Mouse (Mus musculus) lung, adult 2 months (tissue): ENCODE measurements at regions not wholly inside any gene's neighbourhood (a gene's known extent, or its start where the extent isn't known, plus 50 kb on each side); places are given as distances from the start of the nearest gene placed in this dataset.
A peak's percentile ranks its signal among the peaks of the same experiment; 100 is the strongest.

Experiments used
- DNase-seq: peaks from one replicate; pipeline ENCODE4 v3.0.0; 2022
- H3K4me1 ChIP-seq: fragments of 200-500 bp; 2 replicates; pipeline ENCODE4 v1.6.1; 2011; ENCODE audit warnings: low read length; ENCODE audit not compliant: control insufficient read depth, insufficient read depth
- H3K4me3 ChIP-seq: fragments of 200-500 bp; replicated peaks from 2 replicates; pipeline ENCODE3; 2011; ENCODE audit warnings: low read depth, mild to moderate bottlenecking, control low read depth, low read length; ENCODE audit errors: extremely low read depth
- CTCF ChIP-seq: fragments of 200-500 bp; IDR thresholded peaks from 2 replicates; pipeline ENCODE4 v1.5.1; 2011; ENCODE audit warnings: mild to moderate bottlenecking, low read length, control low read depth; ENCODE audit not compliant: insufficient read depth
- POLR2A ChIP-seq: fragments of 200-500 bp; IDR thresholded peaks from 2 replicates; pipeline ENCODE4 v1.6.1; 2011; ENCODE audit warnings: low read depth, mild to moderate bottlenecking, control low read depth, low read length, borderline replicate concordance; ENCODE audit errors: extremely low read depth
- WGBS: fragments of 180-500 bp; shearing (Covaris S2); methylation state at CpG from one replicate; pipeline ENCODE4 v1.1.7; 2018; 5-methylcytosine and 5-hydroxymethylcytosine counted together

GRCm38 (mm10) chr2:146623052-146623451, 110.9 kb upstream of the Ralgapa2 start:
- no peak overlapping the region for H3K4me3 ChIP-seq
- no peak for DNase-seq
- no peak for TF ChIP-seq CTCF
- TF ChIP-seq POLR2A: no peak
- 88% methylated on average over 1 of the region's 1 CpGs for WGBS
- no peaks in the 10 kb centered on the region for H3K4me1 ChIP-seq

- Histone ChIP-seq H3K4me1 (no peaks in the 10 kb centered on the region), H3K4me3 (no peak overlapping the region)
- TF ChIP-seq POLR2A (no peak), CTCF (no peak)
- 43% methylated on average over 5 of the region's 5 CpGs for WGBS
- peak; percentile 56 for DNase-seq
These were observed 112.1 kb upstream of the Ralgapa2 start for GRCm38 (mm10) chr2:146624207-146624606.

- WGBS: 46% methylated on average over 5 of the region's 5 CpGs
- no peak for TF ChIP-seq CTCF
- DNase-seq: no peak
These were observed 113.1 kb upstream of the Ralgapa2 start for GRCm38 (mm10) chr2:146625166-146625751.

GRCm38 (mm10) chr2:146626531-146626930, 114.4 kb upstream of the Ralgapa2 start:
- H3K4me3 ChIP-seq: no peak overlapping the region
- no peak for DNase-seq
- WGBS: 43% methylated on average over 1 of the region's 1 CpGs
- TF ChIP-seq CTCF (no peak), POLR2A (no peak)
- H3K4me1 ChIP-seq: no peaks in the 10 kb centered on the region

More at GRCm38 (mm10) chr2:146625166-146625751, 113.1 kb upstream of the Ralgapa2 start:
- no peaks in the 10 kb centered on the region for H3K4me1 ChIP-seq
- no peak overlapping the region for H3K4me3 ChIP-seq

GRCm38 (mm10) chr2:146630179-146630578, 118.0 kb upstream of the Ralgapa2 start:
- 46% methylated on average over 3 of the region's 3 CpGs for WGBS
- DNase-seq: no peak
- TF ChIP-seq CTCF (no peak), POLR2A (no peak)

GRCm38 (mm10) chr2:146631098-146631497, 119.0 kb upstream of the Ralgapa2 start:
- Histone ChIP-seq H3K4me3 (no peak overlapping the region), H3K4me1 (no peaks in the 10 kb centered on the region)
- TF ChIP-seq CTCF (no peak), POLR2A (no peak)
- 61% methylated on average over 5 of the region's 5 CpGs for WGBS
- DNase-seq: no peak

More at GRCm38 (mm10) chr2:146630179-146630578, 118.0 kb upstream of the Ralgapa2 start:
- H3K4me3 ChIP-seq: no peak overlapping the region
- H3K4me1 ChIP-seq: no peaks in the 10 kb centered on the region

- Histone ChIP-seq H3K4me3 (no peak overlapping the region), H3K4me1 (no peaks in the 10 kb centered on the region)
- WGBS: 48% methylated on average over 16 of the region's 16 CpGs
- no peak for TF ChIP-seq POLR2A
- peak; percentile 66 for TF ChIP-seq CTCF
- peak; percentile 41 for DNase-seq
These were observed 121.4 kb upstream of the Ralgapa2 start for GRCm38 (mm10) chr2:146633329-146634070.

GRCm38 (mm10) chr2:146637573-146637972, 125.4 kb upstream of the Ralgapa2 start:
- TF ChIP-seq CTCF (no peak), POLR2A (no peak)
- Histone ChIP-seq H3K4me3 (no peak overlapping the region), H3K4me1 (no peaks in the 10 kb centered on the region)
- DNase-seq: no peak
- 57% methylated on average over 5 of the region's 5 CpGs for WGBS

- Histone ChIP-seq H3K4me1 (no peaks in the 10 kb centered on the region), H3K4me3 (no peak overlapping the region)
- no peak for TF ChIP-seq CTCF
- TF ChIP-seq POLR2A: no peak
- no peak for DNase-seq
- WGBS: 63% methylated on average over 16 of the region's 16 CpGs
These were observed 134.3 kb upstream of the Ralgapa2 start for GRCm38 (mm10) chr2:146646237-146646972.
